Mouse (Mus musculus): ENCODE measurements around the gene Sirt4.

DNA sequence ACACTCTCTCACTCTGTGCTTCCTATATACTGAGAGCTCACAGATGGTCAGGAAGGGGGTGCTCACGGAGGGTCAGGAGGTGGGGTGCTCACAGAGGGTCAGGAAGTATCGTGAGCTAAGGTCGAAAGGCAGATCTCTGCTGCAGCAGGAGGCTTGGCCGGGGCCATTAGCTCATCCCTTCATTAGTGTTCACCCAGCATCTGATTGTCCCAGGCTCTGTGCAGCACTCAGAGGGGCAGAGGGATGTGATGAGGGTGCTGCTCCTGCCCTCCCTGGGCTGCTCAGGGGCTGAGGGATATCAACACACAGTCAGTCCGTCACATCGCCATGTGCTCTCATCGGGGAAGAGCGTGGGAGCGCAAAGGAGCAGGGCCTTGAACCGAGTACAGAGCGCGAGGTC is 39.9 kb upstream of the Sirt4 start:
- TF ChIP-seq CTCF (IDR thresholded peaks at IDR 0.05; ENCODE audit: control insufficient read depth, insufficient read depth, insufficient read length) (no peak), MAX (IDR thresholded peaks at IDR 0.05) (no peak), MYOG (IDR thresholded peaks at IDR 0.05; ENCODE audit: control insufficient read depth, extremely low read depth, insufficient read length) (no peak), CEBPB (IDR thresholded peaks at IDR 0.05; ENCODE audit: low read depth) (no peak), USF1 (IDR thresholded peaks at IDR 0.05; ENCODE audit: low read depth) (no peak), MYOD1 (IDR thresholded peaks at IDR 0.05; ENCODE audit: control insufficient read depth, insufficient read length, low read depth) (no peak)
